Mouse (Mus musculus) hindlimb bud, embryonic 11.5 days (tissue): ENCODE measurements at regions not wholly inside any gene's neighbourhood (a gene's known extent, or its start where the extent isn't known, plus 50 kb on each side); places are given as distances from the start of the nearest gene placed in this dataset.
"Not testable (repeated sequence)": the region's sequence is repeated elsewhere in the genome, so short reads cannot be mapped to it uniquely, and the experiment has no call there.

Experiments used
- DNase-seq: peaks from one replicate; pipeline ENCODE4 v3.0.0-alpha.2; 2012; ENCODE audit warnings: low read depth, low spot score; ENCODE audit errors: extremely low spot score

- DNase-seq, result no peak
These were observed 55.2 kb downstream of the Gm12728 start for GRCm38 (mm10) chr4:105844675-105845466.

GRCm38 (mm10) chr4:105845998-105846989 lies 56.6 kb downstream of the Gm12728 start:
- not testable (repeated sequence) for DNase-seq

- DNase-seq, result no peak
These were observed 63.4 kb downstream of the Gm12728 start for GRCm38 (mm10) chr4:105853086-105853485.

GRCm38 (mm10) chr4:105859052-105859864 lies 69.6 kb downstream of the Gm12728 start:
- no peak for DNase-seq

- DNase-seq, result peak; percentile 90
These were observed 71.4 kb downstream of the Gm12728 start for GRCm38 (mm10) chr4:105860930-105861653.

GRCm38 (mm10) chr4:105861654-105862037 lies 72.0 kb downstream of the Gm12728 start:
- no peak for DNase-seq

GRCm38 (mm10) chr4:105870512-105870911 lies 80.8 kb downstream of the Gm12728 start:
- DNase-seq, result no peak

GRCm38 (mm10) chr4:105877246-105877645 lies 87.6 kb downstream of the Gm12728 start:
- DNase-seq, result no peak

- DNase-seq, result no peak
These were observed 90.2 kb downstream of the Gm12728 start for GRCm38 (mm10) chr4:105879891-105880290.

- DNase-seq, result no peak
These were observed 95.1 kb downstream of the Gm12728 start for GRCm38 (mm10) chr4:105884791-105885190.

- DNase-seq, result no peak
These were observed 101.8 kb downstream of the Gm12728 start for GRCm38 (mm10) chr4:105891438-105891837.

GRCm38 (mm10) chr4:105892065-105892464 lies 102.4 kb downstream of the Gm12728 start:
- no peak for DNase-seq

- DNase-seq, result no peak
These were observed 105.4 kb downstream of the Gm12728 start for GRCm38 (mm10) chr4:105895116-105895515.

GRCm38 (mm10) chr4:105898054-105898847 lies 108.6 kb downstream of the Gm12728 start:
- DNase-seq, result no peak

- DNase-seq, result no peak
These were observed 115.2 kb downstream of the Gm12728 start for GRCm38 (mm10) chr4:105904896-105905295.

- DNase-seq, result no peak
These were observed 116.7 kb downstream of the Gm12728 start for GRCm38 (mm10) chr4:105906411-105906810.

GRCm38 (mm10) chr4:105907611-105908010 lies 117.9 kb downstream of the Gm12728 start:
- no peak for DNase-seq

GRCm38 (mm10) chr4:105908281-105908680 lies 118.6 kb downstream of the Gm12728 start:
- no peak for DNase-seq

GRCm38 (mm10) chr4:105909272-105909671 lies 119.6 kb downstream of the Gm12728 start:
- no peak for DNase-seq
